Mouse (Mus musculus) cerebellum, postnatal 14 days (tissue): Measurements from ENCODE around the gene Dolpp1.
"Not testable (repeated sequence)": the region's sequence is repeated elsewhere in the genome, so short reads cannot be mapped to it uniquely, and the experiment has no call there.

Source experiments
- DNase-seq, 2 experiments: peaks; one replicate each; pipeline ENCODE4 v3.0.0; 2021; ENCODE audit warnings: mixed read lengths in 2 of 2

Gene Dolpp1

DNA sequence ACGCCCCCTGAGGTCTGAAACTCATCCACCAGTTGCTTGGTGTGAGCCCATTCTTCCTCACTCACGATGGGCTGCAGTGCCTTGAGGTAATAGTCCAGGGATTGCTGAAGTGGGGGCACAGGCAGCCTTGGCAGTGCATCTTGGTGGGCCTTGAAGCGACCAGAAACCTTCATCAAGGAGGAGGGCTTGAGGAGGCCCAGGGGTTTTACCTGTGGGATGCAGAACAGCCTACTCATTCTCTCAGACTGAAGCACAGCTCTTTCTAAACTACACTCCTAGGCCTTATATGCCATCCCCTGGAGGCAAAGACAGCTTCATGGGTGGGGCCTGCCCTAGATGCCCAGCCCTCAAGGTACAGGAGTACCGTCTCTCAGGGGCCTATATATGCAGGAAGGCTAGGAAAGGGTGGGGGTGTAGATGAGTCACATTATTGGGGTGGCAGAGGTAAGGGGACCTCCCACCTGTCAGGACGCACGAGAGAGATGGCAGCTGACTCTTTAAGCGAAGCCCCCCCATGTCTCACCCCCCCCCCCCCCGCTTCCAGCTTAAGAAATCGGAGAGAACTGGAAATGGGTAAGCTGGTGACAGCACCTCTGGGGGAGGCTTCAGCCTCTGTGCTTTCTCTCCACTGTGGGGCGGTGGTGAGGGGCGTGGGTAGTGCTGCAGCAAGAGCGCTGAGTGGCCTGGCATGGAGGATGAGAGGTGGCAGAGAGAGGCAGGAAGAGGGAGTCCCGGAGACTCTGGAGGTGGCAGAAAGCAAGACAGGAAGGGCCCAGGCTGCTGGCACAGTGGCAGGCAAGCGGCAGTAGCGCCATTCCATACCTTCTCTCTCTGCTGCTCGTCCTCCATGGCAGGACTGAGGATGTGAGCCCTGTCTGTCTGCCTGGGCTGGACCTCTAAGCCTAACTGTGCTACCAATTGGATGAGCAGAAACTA is 21.3 kb downstream of the Dolpp1 start:
- DNase-seq, result peak in 1 of 2 experiments; percentile 49

- DNase-seq, result peak; percentile 61 to 69
Observed at GRCm38 (mm10) chr2:30414101-30414500, 22.0 kb downstream of the Dolpp1 start.

DNA sequence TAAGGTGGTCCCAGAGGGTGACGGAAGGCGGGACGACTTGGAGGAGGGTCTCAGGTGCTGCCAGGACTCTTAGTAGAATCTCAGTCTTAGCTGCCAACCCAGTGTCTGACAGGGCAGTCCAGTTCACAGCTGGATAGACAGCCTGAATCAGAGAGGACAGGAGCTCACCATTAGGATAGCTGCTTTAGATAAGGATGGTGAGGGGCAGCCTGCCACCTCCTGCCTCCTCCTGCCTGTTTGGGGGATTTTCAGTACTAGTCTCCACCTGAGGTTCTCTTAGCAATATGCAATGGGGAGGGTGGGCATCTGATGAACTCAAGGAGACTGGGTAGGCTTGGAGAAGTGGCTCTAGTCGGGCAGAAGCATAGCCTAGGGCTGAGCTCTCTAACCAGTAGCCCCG is 22.6 kb downstream of the Dolpp1 start:
- DNase-seq, result no peak

DNA sequence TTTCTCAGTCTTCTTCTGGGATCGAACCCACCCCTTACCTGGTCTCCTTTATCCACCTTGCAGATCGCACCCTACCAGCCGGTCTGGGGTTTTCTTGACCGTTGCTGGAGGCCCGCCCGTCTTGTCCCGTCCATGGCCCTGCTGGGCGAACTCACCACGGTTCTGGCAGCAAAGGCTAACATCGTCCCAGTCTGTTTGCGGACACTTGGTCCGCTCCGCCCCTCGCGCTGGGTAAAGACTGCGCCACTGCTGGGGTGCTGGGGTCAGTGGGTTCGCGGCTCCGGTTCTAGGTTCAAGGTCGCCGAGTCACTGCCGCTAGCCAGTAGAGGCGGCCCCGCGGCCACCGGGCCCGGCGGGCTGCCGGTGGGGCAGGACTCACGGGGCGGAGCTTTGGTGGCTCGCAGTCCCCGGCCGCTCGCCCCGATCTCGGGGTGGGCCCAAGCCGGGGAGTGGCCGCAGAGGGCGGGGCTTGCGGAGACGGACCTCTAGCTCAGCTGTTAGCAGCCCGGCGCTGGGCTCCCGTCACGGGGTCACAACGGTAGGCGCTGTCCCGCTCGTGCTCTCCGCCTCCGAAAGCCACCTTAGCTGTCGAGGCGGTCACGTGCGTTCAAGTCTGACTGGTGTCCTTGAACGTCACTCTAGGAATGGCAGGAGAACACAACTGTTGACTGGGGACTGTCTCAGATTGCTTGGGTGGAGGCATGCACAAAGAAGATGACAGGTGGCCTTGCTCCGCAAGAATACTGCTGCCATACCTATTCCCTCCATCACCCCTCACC is 23.3 kb downstream of the Dolpp1 start, which contains the start of gene Crat:
Crat (minus strand) TSS at position 657 of the 779 bp plus-strand sequence.
- peak; percentile 90 to 94 for DNase-seq

GRCm38 (mm10) chr2:30415936-30416648 is 24.0 kb downstream of the Dolpp1 start, which contains the start of gene Ptpa:
Gene Ptpa, plus strand, starts transcription at chr2:30416039.
- peak; percentile 96 to 97 for DNase-seq

DNA sequence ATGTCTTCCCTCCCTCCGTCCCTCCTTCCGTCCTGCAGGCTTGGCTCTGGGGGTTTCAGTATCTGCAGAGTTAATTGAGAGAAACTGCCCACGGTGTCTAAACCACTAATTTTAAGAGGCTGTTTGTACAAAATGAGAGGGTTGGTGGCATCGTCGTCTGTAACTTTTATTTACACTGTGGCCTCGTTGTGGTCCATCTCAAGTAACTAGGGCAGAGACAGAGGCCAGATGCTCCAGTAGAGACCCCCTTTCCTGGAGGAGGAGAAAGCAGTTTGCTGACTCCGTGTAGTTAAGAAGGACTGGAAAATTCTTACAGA is 24.6 kb downstream of the Dolpp1 start:
- DNase-seq, result no peak

GRCm38 (mm10) chr2:30417154-30417553 is 25.1 kb downstream of the Dolpp1 start:
- DNase-seq, result not testable (repeated sequence)

GRCm38 (mm10) chr2:30417595-30418165 is 25.6 kb downstream of the Dolpp1 start:
- DNase-seq, result no peak

DNA sequence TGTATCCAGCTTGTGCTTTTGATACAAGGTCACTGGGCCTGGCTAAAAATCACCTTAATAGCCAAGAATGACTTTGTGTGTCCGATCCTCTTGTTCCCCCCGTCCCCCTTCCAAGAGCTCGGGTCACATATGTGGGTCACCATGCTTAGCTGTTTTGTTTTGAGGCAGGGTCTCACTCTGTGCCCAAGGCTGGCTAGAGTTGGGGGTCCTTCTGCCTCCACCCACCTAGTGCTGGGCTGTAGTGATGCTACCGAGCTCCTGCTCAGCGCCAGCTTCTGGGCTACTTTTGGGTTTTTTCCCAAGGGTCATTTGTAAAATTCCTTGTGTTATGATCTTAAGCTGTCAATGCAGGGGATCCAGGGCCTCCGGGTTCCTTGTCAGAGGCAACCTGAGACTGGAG is 26.2 kb downstream of the Dolpp1 start:
- no peak for DNase-seq

DNA sequence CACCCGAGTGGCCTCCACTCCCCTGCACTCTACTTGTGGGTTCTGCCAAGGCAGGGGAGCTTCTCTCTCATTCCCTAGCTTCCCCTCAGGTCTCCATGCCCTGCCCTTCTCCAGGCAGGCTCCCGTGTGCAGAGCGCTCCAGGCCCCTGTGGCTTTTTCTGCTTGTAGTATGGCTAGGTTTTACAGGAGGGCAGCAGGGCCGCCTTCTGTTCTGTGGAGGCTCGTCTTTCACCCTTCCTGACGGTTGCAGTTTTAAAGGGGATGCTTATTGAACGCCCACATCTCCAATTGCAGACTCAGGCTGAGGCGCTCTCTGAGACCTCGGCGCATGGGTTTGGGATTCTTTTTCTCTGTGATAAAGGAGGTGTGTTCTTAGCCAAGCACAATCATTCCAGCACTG is 27.1 kb downstream of the Dolpp1 start:
- no peak for DNase-seq

- no peak for DNase-seq
Observed at GRCm38 (mm10) chr2:30421432-30421831, 29.4 kb downstream of the Dolpp1 start.

DNA sequence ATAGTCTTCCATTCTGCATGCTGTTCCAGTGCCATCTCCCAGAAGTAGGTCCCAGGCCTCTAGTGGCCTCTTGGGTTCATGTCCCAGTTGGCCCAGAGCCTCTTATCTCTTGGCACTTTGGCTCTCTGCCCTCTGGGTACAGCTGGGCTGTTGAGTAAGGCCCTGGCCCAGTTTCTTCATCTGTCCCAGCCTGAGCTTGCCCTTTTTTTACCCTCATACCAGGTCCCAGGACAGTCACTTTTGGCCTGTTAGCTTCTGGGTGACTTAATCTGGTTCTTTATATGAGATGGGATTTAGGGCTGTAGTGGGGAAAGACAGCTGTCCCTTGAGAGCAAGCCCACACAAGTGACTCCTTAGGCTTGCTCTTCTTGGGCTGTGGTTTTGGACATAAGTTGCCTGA is 37.1 kb downstream of the Dolpp1 start:
- no peak for DNase-seq

DNA sequence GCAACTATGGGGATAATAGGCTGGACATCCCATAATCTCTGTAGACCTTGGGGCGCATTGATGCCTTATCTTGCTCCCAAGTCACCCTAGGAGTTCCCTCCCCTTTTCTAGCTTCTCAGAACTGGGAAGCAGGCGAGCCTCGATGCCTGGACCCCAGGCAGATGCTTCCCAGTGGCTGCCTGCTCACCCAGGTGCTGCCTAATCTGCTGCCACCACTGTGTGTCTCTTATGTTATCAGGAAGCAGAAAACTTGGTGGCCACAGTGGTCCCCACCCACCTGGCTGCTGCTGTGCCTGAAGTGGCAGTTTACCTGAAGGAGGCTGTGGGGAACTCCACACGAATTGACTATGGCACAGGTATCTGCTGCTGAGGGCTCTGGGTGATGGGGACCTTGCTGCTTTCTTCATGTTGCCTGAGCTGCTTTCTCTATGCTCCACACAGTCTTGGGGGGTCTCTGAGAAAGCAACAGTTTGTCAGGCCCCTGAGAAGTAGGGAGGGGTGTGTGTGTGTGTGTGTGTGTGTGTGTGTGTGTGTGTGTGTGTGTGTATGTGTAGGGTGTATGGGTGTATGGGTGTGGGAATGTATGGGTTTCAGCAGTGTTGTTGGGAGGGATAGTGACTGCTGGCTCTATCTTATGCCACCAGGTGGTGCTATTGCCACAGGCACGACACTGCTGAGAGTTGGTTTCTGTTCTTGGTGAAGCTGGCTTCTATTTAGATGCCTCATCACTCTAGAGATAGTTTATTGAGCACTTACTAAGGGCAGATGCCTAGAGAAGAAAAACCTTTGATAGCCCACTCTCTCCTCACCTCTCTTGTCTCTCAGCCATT is 43.5 kb downstream of the Dolpp1 start:
- DNase-seq, result peak; percentile 84 to 86

DNA sequence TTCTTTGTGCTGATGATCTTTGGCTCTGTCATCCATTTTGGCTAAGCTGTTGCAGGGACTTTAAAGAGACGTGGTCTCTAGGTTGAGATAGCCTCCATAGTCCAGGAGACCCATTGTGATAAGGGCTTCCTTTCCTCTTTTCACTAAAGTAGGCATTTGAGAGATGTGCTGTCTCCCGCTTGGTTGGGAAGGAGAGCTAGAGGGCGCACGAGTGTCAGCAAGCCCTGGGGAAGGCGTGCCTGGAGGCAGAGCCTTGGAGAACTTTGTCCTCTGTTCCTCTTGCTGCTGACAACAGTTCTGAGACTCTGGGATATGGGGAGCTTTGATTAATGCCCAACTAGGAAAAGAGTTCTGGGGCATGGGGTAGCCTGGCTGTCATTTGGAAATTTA is 44.1 kb downstream of the Dolpp1 start:
- peak in 1 of 2 experiments; percentile 63 for DNase-seq

- DNase-seq, result no peak
Observed at GRCm38 (mm10) chr2:30436809-30437208, 44.8 kb downstream of the Dolpp1 start.

GRCm38 (mm10) chr2:30437791-30438190 is 45.7 kb downstream of the Dolpp1 start:
- DNase-seq, result no peak

GRCm38 (mm10) chr2:30439631-30440030 is 47.6 kb downstream of the Dolpp1 start:
- DNase-seq, result no peak

DNA sequence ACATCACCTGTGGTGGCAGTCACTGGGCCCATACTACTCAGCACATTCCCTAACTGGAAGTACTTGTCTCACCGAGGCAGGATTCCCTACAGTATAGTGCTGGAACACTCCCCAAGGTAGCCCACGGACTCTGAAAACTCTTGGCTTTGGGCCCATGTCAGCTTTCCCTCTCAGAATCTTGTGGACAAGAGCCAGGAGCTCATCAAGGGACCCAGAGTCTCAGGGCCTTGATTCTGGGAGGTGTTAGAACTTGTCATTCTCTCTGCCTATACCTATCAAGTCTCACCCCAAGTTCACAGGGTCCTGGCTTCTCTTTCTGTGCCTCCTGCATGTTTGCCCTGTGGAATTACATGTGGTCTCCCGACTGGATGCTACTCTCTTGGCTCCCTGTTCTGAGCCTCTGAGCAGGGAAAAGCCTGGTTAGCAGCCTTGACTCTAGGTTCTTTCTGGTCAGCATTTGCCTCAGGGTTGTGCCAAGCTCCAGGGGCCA is 48.2 kb downstream of the Dolpp1 start:
- DNase-seq, result no peak

- peak; percentile 76 to 78 for DNase-seq
Observed at GRCm38 (mm10) chr2:30440701-30441517, 48.9 kb downstream of the Dolpp1 start.
